Mouse (Mus musculus) forebrain, postnatal 0 days (tissue): ENCODE measurements around the gene Unc79. TPM values are rescaled to one million over a fixed set of nuclear protein-coding genes. Genes with fewer than 3 reads are reported as not detected.

Experiments
- ATAC-seq: fragments of 200-750 bp; cut with Nextera tagmentation; 2 replicates; pipeline ENCODE4 v1.8.0; 2017; ENCODE audit warnings: mild to moderate bottlenecking, moderate library complexity
- DNase-seq: peaks from one replicate; pipeline ENCODE4 v3.0.0-alpha.2; 2015
- H3K27ac ChIP-seq: fragments of 300-500 bp; sonication (generic); 2 replicates; pipeline ENCODE4 v1.5.1; 2014; ENCODE audit warnings: low read depth, mild to moderate bottlenecking, antibody characterized with exemption, low read length, moderate library complexity, mixed read lengths
- H3K27me3 ChIP-seq: fragments of 300-500 bp; sonication (generic); 2 replicates; pipeline ENCODE4 v1.6.1; 2014; ENCODE audit warnings: mild to moderate bottlenecking, low read length, mixed read lengths; ENCODE audit not compliant: insufficient read depth
- H3K36me3 ChIP-seq: fragments of 300-500 bp; sonication (generic); 2 replicates; pipeline ENCODE4 v1.6.1; 2014; ENCODE audit warnings: mild to moderate bottlenecking, moderate library complexity; ENCODE audit not compliant: insufficient read depth
- H3K4me1 ChIP-seq: fragments of 300-500 bp; sonication (generic); 2 replicates; pipeline ENCODE4 v1.6.1; 2014; ENCODE audit warnings: antibody characterized with exemption; ENCODE audit not compliant: insufficient read depth
- H3K4me2 ChIP-seq: fragments of 300-500 bp; sonication (generic); 2 replicates; pipeline ENCODE4 v1.6.1; 2014; ENCODE audit warnings: low read depth, mild to moderate bottlenecking, moderate library complexity
- H3K4me3 ChIP-seq: fragments of 300-500 bp; sonication (generic); 2 replicates; pipeline ENCODE4 v1.5.1; 2014; ENCODE audit warnings: low read depth, low read length, mixed read lengths
- H3K9ac ChIP-seq: fragments of 300-500 bp; sonication (generic); 2 replicates; pipeline ENCODE4 v1.6.1; 2014; ENCODE audit warnings: mild to moderate bottlenecking
- H3K9me3 ChIP-seq: fragments of 300-500 bp; sonication (generic); 2 replicates; pipeline ENCODE4 v1.6.1; 2016; ENCODE audit warnings: low read length
- CTCF ChIP-seq: sonication (generic); IDR thresholded peaks from 2 replicates; pipeline ENCODE4 v1.5.1; 2016; ENCODE audit warnings: antibody characterized with exemption, control low read depth, low read depth
- WGBS: fragments of 180-500 bp; shearing (Covaris S2); extraction: QIAGEN DNeasy Blood & Tissue Kit; methylation state at CpG from one replicate; pipeline ENCODE4 v1.1.7; 2014; 5-methylcytosine and 5-hydroxymethylcytosine counted together
- polyA plus RNA-seq: library from polyadenylated mRNA; unstranded; fragments of >200 nt; fragmentation: Nextera tagmentation; extraction: Ambion mirVana; gene quantifications from 2 replicates; pipeline ENCODE4 v1.2.1, GENCODE M21; 2015
- total RNA-seq: library from RNA; depleted of rRNA; stranded (reverse); fragments of >200 nt; gene quantifications from 2 replicates; pipeline ENCODE4 v1.2.3, GENCODE M21; 2014

Unc79 gene
- total and polyA plus RNA-seq, 2 experiments from 2014 or later: 4.4 to 52.9 TPM

- DNase-seq: no peak
- Histone ChIP-seq H3K4me2 (no peak overlapping the region), H3K4me1 (no peaks in the 10 kb centered on the region), H3K9ac (no peak overlapping the region), H3K27me3 (no peaks in the 10 kb centered on the region), H3K27ac (no peak overlapping the region), H3K36me3 (peaks cover 40% of the 10 kb centered on the region), H3K9me3 (no peaks in the 10 kb centered on the region), H3K4me3 (no peak overlapping the region)
- no peak for TF ChIP-seq CTCF
- 22% methylated on average over 14 of the region's 14 CpGs for WGBS
- peak; percentile 54 for ATAC-seq
These were observed 215.7 kb downstream of the Unc79 start for GRCm38 (mm10) chr12:103164101-103165030.

GRCm38 (mm10) chr12:103168892-103169291 is 220.2 kb downstream of the Unc79 start:
- TF ChIP-seq CTCF: no peak
- H3K27me3 ChIP-seq: no peaks in the 10 kb centered on the region
- no peak overlapping the region for H3K9ac ChIP-seq
- H3K27ac ChIP-seq: no peak overlapping the region
- H3K36me3 ChIP-seq: peaks cover 64% of the 10 kb centered on the region
- 77% methylated on average over 12 of the region's 12 CpGs for WGBS
- no peaks in the 10 kb centered on the region for H3K9me3 ChIP-seq
- no peak overlapping the region for H3K4me2 ChIP-seq
- H3K4me1 ChIP-seq: no peaks in the 10 kb centered on the region
- H3K4me3 ChIP-seq: no peak overlapping the region
- ATAC-seq (no peak), DNase-seq (no peak)

GRCm38 (mm10) chr12:103183057-103183456 is 234.4 kb downstream of the Unc79 start:
- Histone ChIP-seq H3K27me3 (no peaks in the 10 kb centered on the region), H3K4me2 (no peak overlapping the region), H3K9ac (no peak overlapping the region), H3K27ac (no peak overlapping the region), H3K4me3 (no peak overlapping the region), H3K36me3 (peaks cover 21% of the 10 kb centered on the region), H3K4me1 (no peaks in the 10 kb centered on the region), H3K9me3 (no peaks in the 10 kb centered on the region)
- ATAC-seq (0 out of 2 replicates have a peak, but pooled peaks have one; percentile 14), DNase-seq (no peak)
- WGBS: 22% methylated on average over 7 of the region's 7 CpGs
- no peak for TF ChIP-seq CTCF

- ATAC-seq (no peak), DNase-seq (no peak)
- no peak overlapping the region for H3K27ac ChIP-seq
- H3K36me3 ChIP-seq: peaks cover 7% of the 10 kb centered on the region
- H3K4me3 ChIP-seq: no peak overlapping the region
- H3K9ac ChIP-seq: no peak overlapping the region
- H3K4me2 ChIP-seq: no peak overlapping the region
- H3K4me1 ChIP-seq: no peaks in the 10 kb centered on the region
- no peaks in the 10 kb centered on the region for H3K9me3 ChIP-seq
- H3K27me3 ChIP-seq: no peaks in the 10 kb centered on the region
- 93% methylated on average over 7 of the region's 7 CpGs for WGBS
- TF ChIP-seq CTCF: no peak
These were observed 238.4 kb downstream of the Unc79 start for GRCm38 (mm10) chr12:103187020-103187419.

GRCm38 (mm10) chr12:103188223-103188622 is 239.6 kb downstream of the Unc79 start:
- H3K4me2 ChIP-seq: no peak overlapping the region
- H3K27ac ChIP-seq: no peak overlapping the region
- H3K36me3 ChIP-seq: peaks cover 5% of the 10 kb centered on the region
- no peak overlapping the region for H3K9ac ChIP-seq
- H3K4me1 ChIP-seq: no peaks in the 10 kb centered on the region
- 38% methylated on average over 8 of the region's 8 CpGs for WGBS
- TF ChIP-seq CTCF: no peak
- no peaks in the 10 kb centered on the region for H3K9me3 ChIP-seq
- ATAC-seq (no peak), DNase-seq (no peak)
- no peak overlapping the region for H3K4me3 ChIP-seq
- H3K27me3 ChIP-seq: no peaks in the 10 kb centered on the region

GRCm38 (mm10) chr12:103189771-103190170 is 241.1 kb downstream of the Unc79 start:
- H3K4me1 ChIP-seq: no peaks in the 10 kb centered on the region
- ATAC-seq: peak; percentile 78
- DNase-seq: peak; percentile 58
- H3K27ac ChIP-seq: no peak overlapping the region
- H3K36me3 ChIP-seq: peaks cover 5% of the 10 kb centered on the region
- no peak for TF ChIP-seq CTCF
- H3K4me3 ChIP-seq: no peak overlapping the region
- H3K4me2 ChIP-seq: no peak overlapping the region
- no peaks in the 10 kb centered on the region for H3K9me3 ChIP-seq
- no peak overlapping the region for H3K9ac ChIP-seq
- WGBS: 52% methylated on average over 12 of the region's 12 CpGs
- H3K27me3 ChIP-seq: no peaks in the 10 kb centered on the region

GRCm38 (mm10) chr12:103192996-103193395 is 244.3 kb downstream of the Unc79 start:
- Histone ChIP-seq H3K27me3 (no peaks in the 10 kb centered on the region), H3K36me3 (no peaks in the 10 kb centered on the region), H3K9me3 (no peaks in the 10 kb centered on the region), H3K4me3 (no peak overlapping the region), H3K27ac (no peak overlapping the region), H3K4me2 (no peak overlapping the region), H3K4me1 (no peaks in the 10 kb centered on the region), H3K9ac (no peak overlapping the region)
- DNase-seq (no peak), ATAC-seq (no peak)
- TF ChIP-seq CTCF: no peak
- 66% methylated on average over 5 of the region's 5 CpGs for WGBS
